Mouse (Mus musculus) heart, postnatal 25 days (tissue): ENCODE measurements at regions not wholly inside any gene's neighbourhood (a gene's known extent, or its start where the extent isn't known, plus 50 kb on each side); places are given as distances from the start of the nearest gene placed in this dataset.
"Not testable (repeated sequence)": the region's sequence is repeated elsewhere in the genome, so short reads cannot be mapped to it uniquely, and the experiment has no call there.

ENCODE experiments used
- DNase-seq: peaks from one replicate; pipeline ENCODE4 v3.0.0; 2022; ENCODE audit warnings: low spot score
- intact Hi-C: fragments of 180-260 bp; cut with DNase I; formaldehyde crosslinking; loops from one replicate; pipeline ENCODE4 v1.15.1; 2025

DNA sequence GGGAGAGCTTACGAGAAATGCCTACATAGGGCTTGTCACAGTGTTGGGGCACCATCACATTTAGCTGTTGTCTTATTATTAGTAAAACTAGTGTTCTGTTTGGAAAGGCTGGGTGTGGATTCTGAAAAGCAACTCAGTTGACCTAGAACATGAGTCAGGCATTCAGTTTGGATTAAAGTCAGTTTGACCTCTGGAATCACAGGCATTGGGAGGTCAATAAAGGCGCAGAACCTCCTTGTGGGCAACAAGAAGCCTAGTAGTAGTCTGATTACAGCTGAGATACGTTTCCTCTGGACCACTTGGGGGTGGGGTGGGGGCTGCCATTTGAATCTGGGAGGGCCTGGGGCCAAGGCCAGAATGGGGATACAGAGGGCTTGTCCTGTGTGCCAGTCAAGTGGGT, 52.1 kb upstream of the Map3k1 start:
- intact Hi-C loops = no loop called here
- no peak for DNase-seq

DNA sequence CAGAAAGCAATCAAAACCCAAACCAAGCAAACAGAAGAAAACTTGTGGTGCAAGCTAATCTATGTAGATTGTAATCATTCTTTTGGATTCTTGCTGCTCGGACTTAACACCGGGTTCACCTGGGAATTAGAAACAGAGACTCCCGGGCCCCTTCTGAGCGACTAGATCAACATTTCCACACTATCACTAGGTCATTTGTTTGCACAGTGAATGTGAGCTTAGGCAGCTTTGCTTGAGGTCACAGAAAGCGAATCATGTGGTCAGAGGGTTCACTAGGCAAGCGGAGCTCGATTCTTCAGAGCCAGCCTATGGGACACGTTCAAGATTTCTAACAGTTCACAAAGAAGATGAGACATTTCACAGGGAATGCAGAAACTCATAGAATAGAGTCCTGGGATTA, 53.5 kb upstream of the Map3k1 start:
- intact Hi-C loops = no loop called here
- no peak for DNase-seq

DNA sequence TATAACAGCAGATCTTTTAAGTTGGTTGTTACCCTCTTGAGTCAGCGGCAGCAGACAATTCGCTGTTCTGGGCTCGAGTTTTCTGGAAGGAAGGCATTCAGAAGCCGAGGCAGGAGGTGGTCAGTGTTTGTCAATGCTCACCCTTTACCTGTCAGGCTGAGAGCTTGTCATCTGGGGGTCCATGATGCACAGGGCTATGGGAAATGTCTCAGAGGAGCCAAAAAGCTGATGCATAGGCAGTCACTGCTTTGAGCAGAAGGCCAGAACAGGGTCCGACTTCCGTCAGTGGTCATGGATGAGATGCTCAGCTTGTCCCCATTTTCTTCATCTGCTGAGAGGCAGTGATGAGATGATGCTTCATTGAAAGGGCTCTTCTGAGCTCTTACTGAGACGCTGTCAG, 57.2 kb upstream of the Map3k1 start:
- intact Hi-C loops = loop anchor here (5.0 kb wide), 1 partner anchor 59 kb away; the partner anchor contains the start of gene Map3k1
- DNase-seq = no peak

- DNase-seq = no peak
- intact Hi-C loops = loop anchor here (5.0 kb wide), 1 partner anchor 60 kb away; the partner anchor contains the start of gene Map3k1
Observed at GRCm38 (mm10) chr13:111867261-111867660, 58.5 kb upstream of the Map3k1 start.

- intact Hi-C loops = loop anchor here (5.0 kb wide), 1 partner anchor 61 kb away; the partner anchor contains the start of gene Map3k1
- peak; percentile 29 for DNase-seq
Observed at GRCm38 (mm10) chr13:111867763-111868725, 59.3 kb upstream of the Map3k1 start.

GRCm38 (mm10) chr13:111868947-111869346, 60.2 kb upstream of the Map3k1 start:
- intact Hi-C loops = loop anchor here (5.0 kb wide), 1 partner anchor 62 kb away; the partner anchor contains the start of gene Map3k1

DNA sequence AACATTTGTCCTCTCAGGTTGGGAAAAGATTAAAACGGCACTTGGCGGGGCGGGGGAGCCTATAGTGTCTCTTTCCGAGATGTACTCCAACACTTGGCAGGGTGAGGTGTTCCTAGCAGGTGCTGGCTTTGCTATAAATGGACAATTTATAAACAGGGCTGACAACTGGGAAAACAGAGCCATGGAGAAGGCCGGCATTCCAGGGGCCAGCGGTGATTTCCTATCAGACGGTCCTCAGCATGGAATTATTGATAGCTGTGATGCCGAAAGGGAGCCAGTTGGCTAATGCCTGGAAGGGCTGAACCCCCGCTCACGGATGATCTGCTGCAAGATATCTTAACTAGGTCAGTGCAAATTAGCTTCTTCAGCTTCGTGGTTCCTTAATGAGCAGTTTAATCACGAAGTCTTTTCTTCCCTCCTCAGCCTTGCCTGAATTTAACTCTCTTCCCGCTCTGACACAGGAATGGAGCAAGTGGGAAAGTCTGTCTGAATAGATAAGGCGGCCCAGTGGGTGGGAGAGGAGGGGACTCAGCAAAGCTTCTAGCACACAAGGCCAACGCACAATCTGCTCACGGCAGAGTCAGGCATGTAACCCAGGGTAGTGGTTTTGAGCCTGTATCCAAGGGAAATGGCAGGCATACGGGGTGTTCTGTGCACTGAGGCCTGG, 61.1 kb upstream of the Map3k1 start:
- DNase-seq = no peak
- intact Hi-C loops = loop anchor here (5.0 kb wide), 1 partner anchor 63 kb away; the partner anchor contains the start of gene Map3k1

More at GRCm38 (mm10) chr13:111868947-111869346, 60.2 kb upstream of the Map3k1 start:
- no peak for DNase-seq

DNA sequence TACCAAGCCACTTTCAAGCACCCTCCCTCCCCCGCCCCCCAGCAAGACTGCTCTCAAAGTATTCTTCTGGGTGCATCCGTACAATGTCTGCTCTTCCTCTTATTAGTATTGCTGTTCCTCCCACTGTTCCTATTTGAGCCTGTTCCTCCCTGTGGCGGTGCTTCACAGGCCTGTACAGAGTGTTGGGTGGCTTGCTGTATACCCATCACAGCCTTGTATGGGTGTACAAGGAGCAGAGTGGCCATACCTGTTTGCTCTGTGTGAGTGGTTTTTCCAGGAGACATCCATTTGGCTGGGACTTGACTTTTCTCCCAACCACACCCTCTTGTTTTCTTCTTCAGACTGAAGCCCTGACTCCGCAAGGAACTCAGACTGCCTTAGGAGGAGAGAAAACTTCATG, 61.7 kb upstream of the Map3k1 start:
- DNase-seq = no peak
- intact Hi-C loops = no loop called here

DNA sequence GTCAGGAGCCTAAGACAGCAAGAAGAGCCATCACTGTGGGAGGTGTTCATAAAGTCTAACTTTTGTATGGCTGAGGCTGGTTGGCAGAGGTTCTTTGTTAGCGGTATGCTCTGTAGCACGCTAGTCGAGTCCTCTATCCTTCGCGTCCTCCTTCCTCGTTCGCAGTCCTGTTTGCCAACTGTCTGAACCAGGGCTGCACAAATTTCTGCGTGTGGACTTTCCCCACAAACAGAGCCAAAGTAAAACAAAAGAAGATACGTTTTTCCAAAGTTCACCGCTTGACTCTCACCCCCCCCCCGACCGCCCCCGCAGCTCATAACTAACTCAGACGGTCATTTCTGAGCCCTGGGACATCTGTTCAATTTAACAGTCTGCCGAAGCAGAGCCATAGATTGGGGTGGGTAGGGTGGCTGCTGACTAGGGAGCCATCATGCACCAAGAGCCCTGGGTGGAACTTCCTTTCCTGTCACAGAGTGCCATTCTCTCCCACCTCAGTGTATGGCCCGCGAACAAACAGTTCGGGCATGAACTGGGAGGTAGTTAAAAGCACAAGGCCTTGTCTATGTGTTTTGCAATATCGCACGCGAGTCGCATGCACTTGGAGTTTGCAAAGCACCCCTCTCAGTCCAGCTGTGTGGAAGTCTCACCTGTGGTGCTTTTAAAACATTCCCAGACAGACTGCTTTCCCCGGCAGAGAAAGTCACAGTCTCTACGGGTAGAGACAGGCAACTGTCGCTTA, 63.0 kb upstream of the Map3k1 start:
- DNase-seq = no peak
- intact Hi-C loops = no loop called here

- intact Hi-C loops = no loop called here
- DNase-seq = no peak
Observed at GRCm38 (mm10) chr13:111874330-111874729, 65.5 kb upstream of the Map3k1 start.

DNA sequence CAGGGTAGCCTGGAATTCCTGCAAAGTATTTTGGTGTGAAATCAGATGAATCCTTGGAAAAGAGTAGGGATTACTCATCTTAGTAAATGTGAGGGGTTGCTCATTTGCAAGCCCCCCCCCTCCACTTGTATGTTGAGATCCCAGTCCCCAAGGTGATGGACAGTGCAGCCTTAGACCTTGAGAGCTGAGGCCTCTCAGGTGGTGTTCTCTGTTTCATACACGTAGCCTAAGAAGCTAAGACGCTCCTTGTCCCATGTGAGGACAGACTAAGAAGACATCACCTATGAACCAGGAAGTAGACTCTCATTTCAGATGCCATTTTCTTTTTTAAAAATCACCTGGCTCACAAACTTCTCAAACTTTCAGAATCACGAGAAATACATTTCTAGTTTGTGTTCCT, 67.6 kb upstream of the Map3k1 start:
- intact Hi-C loops = no loop called here
- no peak for DNase-seq

- no peak for DNase-seq
- intact Hi-C loops = no loop called here
Observed at GRCm38 (mm10) chr13:111876847-111877246, 68.1 kb upstream of the Map3k1 start.

DNA sequence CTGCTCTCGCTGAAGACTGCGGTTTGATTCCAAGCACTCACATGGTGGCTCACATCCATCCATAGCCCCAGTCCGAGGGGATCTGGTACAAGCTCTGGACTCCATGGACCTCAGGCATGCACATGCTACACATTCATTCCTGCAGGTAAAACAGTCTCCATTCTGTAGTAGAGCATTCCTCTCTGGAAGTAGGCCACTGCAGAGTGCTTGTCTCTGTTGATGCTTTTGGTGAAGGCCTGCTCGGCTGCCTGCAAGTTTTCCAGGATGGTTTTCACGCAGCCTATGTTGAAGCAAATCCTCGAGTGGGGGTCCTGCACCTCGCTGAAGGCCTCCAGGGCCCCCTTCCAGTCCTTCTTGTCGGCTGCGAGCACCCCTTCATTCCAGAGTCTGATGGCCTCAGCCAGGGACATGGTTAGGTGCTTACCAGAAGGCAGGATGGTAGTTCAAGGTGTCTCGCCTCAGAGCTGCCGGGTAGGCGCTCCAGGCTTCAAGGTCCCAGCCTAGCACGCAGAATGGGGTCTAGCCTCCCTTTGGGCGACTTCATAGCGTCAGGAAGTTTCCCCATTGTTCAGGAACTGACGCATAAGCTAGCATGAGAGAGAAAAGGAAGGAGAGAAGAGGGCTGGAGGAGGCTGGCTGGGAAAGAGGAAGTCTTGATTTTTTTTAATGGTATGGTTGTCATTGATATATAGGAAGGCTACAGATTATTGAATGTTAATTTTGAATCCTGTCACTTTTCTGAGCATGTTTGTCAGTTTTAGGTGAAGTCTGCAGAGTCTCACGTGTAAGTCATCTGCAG, 75.2 kb upstream of the Map3k1 start:
- DNase-seq, intact Hi-C loops: not testable (repeated sequence)

GRCm38 (mm10) chr13:111890792-111891191, 82.0 kb upstream of the Map3k1 start:
- intact Hi-C loops = no loop called here
- DNase-seq = no peak

DNA sequence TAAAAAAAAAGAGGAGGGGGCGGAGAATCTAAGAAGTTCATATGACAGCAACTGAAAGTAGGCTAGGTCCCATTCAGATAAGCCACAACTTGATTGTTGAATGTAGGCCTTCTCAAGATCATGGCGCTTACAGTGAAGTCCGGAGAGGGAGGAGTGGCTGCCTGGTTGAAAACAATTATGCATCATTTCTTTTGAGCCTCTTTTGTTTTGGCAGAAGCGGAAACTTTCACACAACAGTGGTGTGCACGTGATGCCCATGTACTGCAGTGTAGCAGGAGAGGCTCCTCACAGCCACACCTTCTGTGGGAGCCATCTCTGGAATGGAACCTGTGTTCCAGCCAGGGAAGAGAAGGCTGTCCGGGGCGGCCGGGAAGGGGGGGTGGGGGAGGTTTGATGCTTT, 83.3 kb upstream of the Map3k1 start:
- intact Hi-C loops = no loop called here
- no peak for DNase-seq

- intact Hi-C loops = no loop called here
- no peak for DNase-seq
Observed at GRCm38 (mm10) chr13:111893221-111893713, 84.5 kb upstream of the Map3k1 start.

GRCm38 (mm10) chr13:111894804-111895478, 86.1 kb upstream of the Map3k1 start:
- DNase-seq = no peak
- intact Hi-C loops = no loop called here

DNA sequence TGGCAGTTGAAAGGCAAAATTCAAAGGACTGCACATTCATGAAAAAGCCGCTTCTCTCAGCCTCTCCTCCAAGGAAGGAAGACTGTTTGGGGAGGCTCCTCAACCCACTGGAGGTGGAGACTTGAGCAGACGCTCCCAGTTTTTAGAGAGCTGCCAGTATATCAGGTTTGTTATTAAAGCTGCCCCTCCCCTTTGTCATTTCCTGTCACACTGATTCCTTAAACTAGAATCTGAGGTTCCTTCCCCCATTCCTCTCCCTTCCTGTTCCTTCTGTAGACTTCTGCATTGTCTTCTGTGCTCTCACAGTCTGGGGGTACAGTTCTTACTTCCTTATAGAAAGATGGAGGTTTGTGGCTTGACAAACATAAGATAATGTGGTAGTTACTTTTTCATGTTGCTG, 87.5 kb upstream of the Map3k1 start:
- intact Hi-C loops = no loop called here
- DNase-seq = no peak

DNA sequence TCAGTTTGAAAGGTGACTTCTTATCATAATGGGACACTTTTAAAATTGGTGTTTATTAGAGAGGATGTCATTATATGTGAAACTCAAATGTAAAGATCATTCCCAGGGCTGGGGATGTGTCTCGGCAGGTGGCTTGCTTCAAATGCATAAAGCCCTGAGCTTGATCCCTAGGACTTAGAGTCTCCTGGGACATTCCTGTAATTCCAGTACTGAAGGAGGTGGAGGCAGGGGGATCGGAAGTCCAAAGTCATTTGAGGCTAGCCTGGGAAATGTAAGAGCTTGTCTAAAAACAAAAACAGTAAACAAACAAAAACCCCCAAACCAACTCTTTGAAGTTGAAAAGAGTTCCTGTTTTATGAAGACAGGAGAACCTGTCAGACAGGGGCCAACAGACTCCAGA, 94.6 kb upstream of the Map3k1 start:
- no peak for DNase-seq

More for the DNA sequence above, 94.6 kb upstream of the Map3k1 start:
- intact Hi-C loops = no loop called here
